Mouse (Mus musculus) testis, postnatal 10 days (tissue): Measurements from ENCODE around the gene 1600002K03Rik.

ENCODE experiments used
- DNase-seq: peaks from one replicate; pipeline ENCODE4 v3.0.0; 2021; ENCODE audit warnings: low spot score

Gene 1600002K03Rik

GRCm38 (mm10) chr10:80141243-80141642, 31.5 kb upstream of the 1600002K03Rik start:
- DNase-seq: peak; percentile 95

- DNase-seq: peak; percentile 92
These were observed 30.8 kb upstream of the 1600002K03Rik start for GRCm38 (mm10) chr10:80141786-80142529.

- no peak for DNase-seq
These were observed 30.2 kb upstream of the 1600002K03Rik start for GRCm38 (mm10) chr10:80142530-80142925.

GRCm38 (mm10) chr10:80143664-80144063, 29.1 kb upstream of the 1600002K03Rik start:
- no peak for DNase-seq

GRCm38 (mm10) chr10:80144159-80144558, 28.6 kb upstream of the 1600002K03Rik start:
- DNase-seq: no peak

GRCm38 (mm10) chr10:80144864-80145838, 27.6 kb upstream of the 1600002K03Rik start:
- peak; percentile 88 for DNase-seq

GRCm38 (mm10) chr10:80145896-80146295, 26.8 kb upstream of the 1600002K03Rik start:
- peak; percentile 70 for DNase-seq

- peak; percentile 60 for DNase-seq
These were observed 26.2 kb upstream of the 1600002K03Rik start for GRCm38 (mm10) chr10:80146568-80147011.

- peak; percentile 55 for DNase-seq
These were observed 25.5 kb upstream of the 1600002K03Rik start for GRCm38 (mm10) chr10:80147146-80147718.

GRCm38 (mm10) chr10:80147719-80148601, 24.8 kb upstream of the 1600002K03Rik start, which contains the start of gene Midn:
Gene Midn, plus strand, starts transcription at chr10:80148272.
- DNase-seq: peak; percentile 88

GRCm38 (mm10) chr10:80148610-80149290, 24.0 kb upstream of the 1600002K03Rik start:
- peak; percentile 96 for DNase-seq

GRCm38 (mm10) chr10:80149291-80150225, 23.2 kb upstream of the 1600002K03Rik start:
- DNase-seq: peak; percentile 95

- DNase-seq: peak; percentile 85
These were observed 22.2 kb upstream of the 1600002K03Rik start for GRCm38 (mm10) chr10:80150226-80151210.

GRCm38 (mm10) chr10:80151211-80152034, 21.3 kb upstream of the 1600002K03Rik start:
- DNase-seq: peak; percentile 82

GRCm38 (mm10) chr10:80152071-80152872, 20.5 kb upstream of the 1600002K03Rik start:
- no peak for DNase-seq

- DNase-seq: no peak
These were observed 19.9 kb upstream of the 1600002K03Rik start for GRCm38 (mm10) chr10:80152873-80153260.
